Mouse (Mus musculus) frontal cortex, postnatal 36 days (tissue): ENCODE data around the gene 8030411F24Rik.
"Not testable (repeated sequence)": the region's sequence is repeated elsewhere in the genome, so short reads cannot be mapped to it uniquely, and the experiment has no call there.

ENCODE experiments used
- DNase-seq, 2 experiments: peaks; one replicate each; pipeline ENCODE4 v3.0.0; 2022; ENCODE audit warnings: low spot score in 2 of 2

Gene 8030411F24Rik

DNA sequence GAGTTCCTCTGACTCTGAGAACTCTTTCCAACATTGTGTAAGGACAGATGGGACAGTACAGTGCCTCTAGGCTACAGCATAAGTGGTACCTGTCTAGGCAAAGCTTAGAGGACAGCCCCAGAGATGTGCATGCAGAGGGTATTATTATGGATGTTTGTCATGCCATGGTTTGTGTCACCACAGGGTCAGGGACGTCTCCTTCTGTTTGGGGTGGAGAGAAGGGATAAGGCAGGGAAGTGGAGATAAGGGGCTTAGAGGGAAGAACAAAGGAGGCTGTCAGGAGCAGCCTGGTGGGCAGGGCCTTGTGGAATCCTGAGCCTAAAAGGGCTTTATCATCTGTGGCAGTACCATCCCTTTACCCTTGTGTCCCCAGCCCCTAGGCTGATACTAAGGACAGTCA, at the start of gene 8030411F24Rik:
Gene 8030411F24Rik (plus strand): TSS at position 301 of the 400 bp plus-strand sequence.
- no peak for DNase-seq

GRCm38 (mm10) chr2:148732327-148733000, 49.3 kb upstream of the 8030411F24Rik start, which contains the start of gene Napb:
Gene Napb (minus strand): TSS chr2:148732467.
- DNase-seq: peak; percentile 96 to 97

GRCm38 (mm10) chr2:148743001-148743400, 38.8 kb upstream of the 8030411F24Rik start:
- DNase-seq: peak; percentile 57 to 73

DNA sequence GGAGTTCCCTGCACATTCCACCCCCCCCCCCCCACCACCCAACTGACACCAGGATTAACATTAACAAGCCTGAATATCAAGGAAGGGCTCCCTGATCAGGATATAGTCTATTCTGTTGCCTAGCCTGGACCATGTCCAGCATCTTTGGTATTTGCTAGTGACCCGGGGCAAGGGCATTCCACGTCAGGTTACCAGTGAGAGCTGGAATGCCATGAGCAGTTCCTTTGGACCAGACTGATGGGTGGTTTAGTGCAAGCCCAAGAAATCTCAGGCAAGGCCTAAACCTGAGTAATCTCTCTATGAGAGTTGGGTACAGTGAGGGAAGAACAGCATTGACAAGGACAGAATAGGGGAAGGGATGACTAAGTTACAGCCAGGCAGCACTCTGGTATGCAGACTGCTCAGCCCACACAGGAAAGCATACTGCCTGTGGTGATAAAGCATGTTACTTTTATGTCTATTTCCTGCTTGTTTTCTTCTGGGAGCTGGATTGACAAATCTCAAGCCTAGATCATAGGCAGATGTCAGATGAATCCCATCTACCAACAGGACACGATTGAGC, 37.9 kb upstream of the 8030411F24Rik start:
- DNase-seq: no peak

DNA sequence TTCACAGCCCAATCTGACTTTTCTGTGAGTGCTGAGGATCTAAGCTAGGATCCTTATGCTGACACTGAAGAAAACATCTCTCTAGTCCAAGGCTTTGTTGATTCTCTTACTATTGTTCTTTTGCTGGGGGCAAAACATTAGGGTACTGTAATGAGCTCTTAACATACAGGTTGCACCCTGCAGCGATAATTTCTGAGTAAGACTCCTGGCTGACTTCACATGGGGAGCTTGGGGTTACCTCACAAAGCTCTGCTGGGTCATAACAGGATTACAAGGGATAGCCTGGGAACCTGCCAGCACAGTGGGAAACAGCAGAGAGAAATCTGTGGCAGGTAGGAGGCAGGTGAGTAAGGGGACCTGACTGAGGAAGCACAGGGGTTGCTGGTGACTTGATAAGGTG, 31.8 kb upstream of the 8030411F24Rik start, which contains the start of gene Cstl1:
Gene Cstl1 (plus strand): TSS at position 301 of the 400 bp plus-strand sequence.
- no peak for DNase-seq

- DNase-seq: peak; percentile 69 to 86
Observed at GRCm38 (mm10) chr2:148751893-148752813, 29.7 kb upstream of the 8030411F24Rik start.

DNA sequence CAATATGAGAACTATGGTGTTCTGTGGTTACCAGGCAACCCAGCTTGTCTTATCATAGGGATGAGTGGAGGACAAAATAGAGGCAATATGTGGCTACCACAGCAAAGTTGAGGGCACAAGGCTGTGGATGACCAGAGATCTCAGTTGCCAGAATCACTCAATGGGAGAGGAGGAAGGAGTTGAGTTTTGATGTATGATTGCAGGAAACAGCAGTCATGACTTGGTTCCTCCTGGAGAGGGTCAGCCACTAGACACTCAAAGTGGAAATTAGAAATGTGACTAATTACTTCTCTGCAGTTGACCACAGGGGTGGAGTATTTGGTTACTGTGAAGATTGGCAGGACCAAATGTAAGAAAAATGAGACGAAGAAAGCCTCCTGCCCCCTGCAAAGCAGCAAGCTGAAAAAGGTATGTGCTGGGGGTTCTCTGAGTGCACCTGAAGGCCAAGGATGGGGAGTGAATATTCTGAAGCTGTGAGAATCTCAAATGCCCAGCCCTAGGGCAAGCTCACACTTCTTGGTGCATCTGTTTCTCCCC, 27.4 kb upstream of the 8030411F24Rik start:
- no peak for DNase-seq

GRCm38 (mm10) chr2:148763648-148764388, 18.0 kb upstream of the 8030411F24Rik start:
- no peak for DNase-seq

- not testable (repeated sequence) for DNase-seq
Observed at GRCm38 (mm10) chr2:148771397-148771796, 10.4 kb upstream of the 8030411F24Rik start, which contains the start of gene Cst11. Gene Cst11 (minus strand): TSS chr2:148771497.

DNA sequence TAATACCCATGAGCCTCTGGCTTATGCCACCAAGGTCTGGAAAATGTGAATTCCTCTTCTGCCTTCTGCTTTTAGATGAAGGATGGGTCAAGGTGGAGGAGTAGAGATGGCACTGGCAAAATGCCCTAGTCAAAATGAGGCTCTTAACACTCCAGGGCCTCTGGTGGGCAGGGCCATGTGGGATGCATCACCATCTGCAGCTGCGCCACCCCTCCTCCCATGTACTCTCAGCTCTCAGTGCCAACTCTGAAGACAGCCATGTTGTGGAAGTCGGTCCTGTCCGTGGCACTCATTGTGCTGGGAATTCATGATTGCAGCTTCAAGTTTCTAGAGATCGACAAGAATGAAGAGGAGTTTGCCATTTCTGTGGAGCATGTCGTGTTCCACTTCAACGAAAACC, 7.3 kb downstream of the 8030411F24Rik start, which contains the start of gene Cst12:
Gene Cst12 (plus strand): TSS at position 220 of the 400 bp plus-strand sequence.
- DNase-seq: no peak

GRCm38 (mm10) chr2:148798485-148798884, 16.7 kb downstream of the 8030411F24Rik start, which contains the start of gene Cst8:
Gene Cst8 (plus strand): TSS chr2:148798785.
- no peak for DNase-seq

DNA sequence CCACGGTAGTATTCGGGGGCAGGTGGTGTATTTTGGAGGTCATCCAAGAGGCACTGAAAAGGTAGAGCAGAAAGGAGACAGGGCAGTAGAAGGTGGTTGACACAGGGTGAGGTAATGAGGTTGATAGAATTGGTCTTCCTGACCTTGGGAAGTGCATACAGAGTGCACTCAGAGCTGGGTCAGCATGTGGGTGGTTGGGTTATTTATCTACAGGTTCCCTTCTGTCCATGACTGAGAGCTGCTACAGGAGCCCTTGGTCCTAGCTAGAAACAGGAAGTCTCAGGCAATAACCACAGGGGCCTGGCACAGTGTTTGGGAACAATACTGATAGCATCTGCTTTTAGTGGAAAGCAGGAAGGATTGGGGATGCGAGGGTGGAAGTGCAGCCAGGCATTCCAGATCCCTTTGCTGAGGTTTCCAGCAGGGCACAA, 19.7 kb downstream of the 8030411F24Rik start:
- no peak for DNase-seq

DNA sequence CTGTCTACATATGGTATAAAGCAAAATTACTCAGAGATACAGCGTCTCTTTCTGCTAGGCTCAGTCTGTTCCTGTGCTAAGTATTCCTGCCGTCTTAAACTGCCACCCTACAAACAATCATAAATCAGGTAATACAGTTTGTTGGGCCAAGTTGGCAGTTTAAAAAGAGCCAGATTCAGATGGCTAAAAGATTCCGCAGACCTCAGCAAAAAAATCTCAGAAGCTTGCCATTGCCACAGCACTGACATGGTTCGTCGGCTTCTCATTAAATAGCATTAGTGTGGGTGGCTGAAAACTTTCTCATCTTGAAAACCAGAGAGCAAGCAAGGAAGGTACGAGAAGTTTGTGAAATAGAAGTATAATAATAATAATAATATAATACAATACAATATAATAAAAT, 24.9 kb downstream of the 8030411F24Rik start:
- DNase-seq: no peak

DNA sequence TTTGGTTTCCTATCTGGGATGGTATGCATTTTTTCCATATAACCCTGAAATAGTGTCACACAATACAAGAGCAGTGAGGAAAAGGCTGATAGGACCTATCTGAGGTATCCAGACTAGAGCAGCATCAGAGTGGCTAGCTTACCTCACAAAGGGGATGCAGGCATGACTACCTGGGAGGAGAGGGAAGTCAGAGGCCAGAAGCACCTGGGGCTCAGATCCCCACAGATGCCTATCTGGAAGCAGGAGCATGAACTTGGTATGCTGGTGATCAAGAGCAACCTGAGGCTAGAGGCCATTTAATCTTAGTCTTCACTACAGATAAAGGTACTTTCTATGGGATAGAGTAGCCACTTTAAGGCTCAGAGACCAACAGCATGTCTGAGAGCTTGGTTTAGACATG, 38.1 kb downstream of the 8030411F24Rik start, which contains the start of gene Cst13:
Gene Cst13 (plus strand): TSS at position 173 of the 400 bp plus-strand sequence.
- DNase-seq: no peak

GRCm38 (mm10) chr2:148825986-148826385, 44.2 kb downstream of the 8030411F24Rik start:
- DNase-seq: no peak

GRCm38 (mm10) chr2:148834912-148835311, 53.1 kb downstream of the 8030411F24Rik start, which contains the start of gene Cst9:
Gene Cst9 (plus strand): TSS chr2:148835147.
- DNase-seq: no peak
